Mouse (Mus musculus) kidney, postnatal 14 days (tissue): ENCODE measurements around the gene 1700013F07Rik.
A peak's percentile ranks its signal among the peaks of the same experiment; 100 is the strongest.

Source experiments
- DNase-seq: peaks from one replicate; pipeline ENCODE4 v3.0.0; 2022; ENCODE audit warnings: mixed read lengths

1700013F07Rik gene

DNA sequence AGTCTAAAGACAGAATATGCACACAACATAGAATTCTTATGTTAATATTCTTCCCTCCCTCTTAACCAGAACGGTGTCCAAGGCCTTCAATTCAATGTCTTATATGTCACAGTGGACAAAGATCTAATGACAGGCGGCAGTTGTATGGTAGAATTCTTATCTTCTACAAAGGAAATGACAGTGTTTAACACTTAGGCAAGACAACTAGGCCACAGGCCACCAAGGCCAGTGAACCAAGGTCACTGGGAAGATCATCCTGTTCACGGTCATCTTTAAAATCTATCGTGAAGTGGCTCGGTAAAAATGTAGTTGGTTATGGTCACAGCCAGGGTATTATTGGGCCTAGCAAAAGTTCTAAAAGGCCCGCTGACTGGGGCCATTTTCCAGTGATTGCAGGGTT, at the start of gene 1700013F07Rik:
Gene 1700013F07Rik (plus strand): TSS at position 200 of the 400 bp plus-strand sequence.
- DNase-seq: no peak

DNA sequence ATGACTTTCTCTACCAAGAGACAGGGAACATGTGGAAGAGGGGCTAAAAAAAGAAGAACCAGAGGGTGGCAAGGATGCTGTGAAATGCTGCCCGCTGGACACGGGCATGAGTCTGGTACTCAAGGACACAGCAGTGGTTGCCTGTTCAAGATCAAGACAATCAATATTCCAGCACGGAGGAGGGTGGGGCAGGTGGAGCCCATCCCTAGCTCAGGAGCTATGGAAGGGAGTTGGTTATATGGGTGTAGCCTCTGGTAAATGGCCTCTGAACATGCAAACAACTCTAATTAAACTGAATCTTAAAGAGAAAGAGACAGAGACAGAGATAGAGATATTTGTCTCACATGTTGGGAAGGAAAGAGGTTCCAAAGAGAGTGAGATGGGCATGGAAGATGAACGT, 49.2 kb upstream of the 1700013F07Rik start:
- no peak for DNase-seq

DNA sequence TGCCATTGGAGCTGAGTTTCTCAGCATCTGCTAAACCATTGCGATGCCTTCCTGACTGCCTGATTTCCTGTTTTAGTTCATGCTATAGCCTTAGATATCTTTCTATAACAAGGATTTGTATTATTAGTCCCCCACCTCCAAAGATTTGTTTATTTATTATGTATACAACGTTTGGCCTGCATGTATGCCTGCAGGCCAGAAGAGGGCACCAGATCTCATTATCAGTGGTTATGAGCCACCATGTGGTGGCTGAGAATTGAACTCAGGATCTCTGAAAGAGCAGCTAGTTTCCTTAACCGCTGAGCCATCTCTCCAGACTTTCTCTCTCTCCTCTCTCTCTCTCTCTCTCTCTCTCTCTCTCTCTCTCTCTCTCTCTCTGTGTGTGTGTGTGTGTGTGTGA, 44.0 kb upstream of the 1700013F07Rik start:
- no peak for DNase-seq

DNA sequence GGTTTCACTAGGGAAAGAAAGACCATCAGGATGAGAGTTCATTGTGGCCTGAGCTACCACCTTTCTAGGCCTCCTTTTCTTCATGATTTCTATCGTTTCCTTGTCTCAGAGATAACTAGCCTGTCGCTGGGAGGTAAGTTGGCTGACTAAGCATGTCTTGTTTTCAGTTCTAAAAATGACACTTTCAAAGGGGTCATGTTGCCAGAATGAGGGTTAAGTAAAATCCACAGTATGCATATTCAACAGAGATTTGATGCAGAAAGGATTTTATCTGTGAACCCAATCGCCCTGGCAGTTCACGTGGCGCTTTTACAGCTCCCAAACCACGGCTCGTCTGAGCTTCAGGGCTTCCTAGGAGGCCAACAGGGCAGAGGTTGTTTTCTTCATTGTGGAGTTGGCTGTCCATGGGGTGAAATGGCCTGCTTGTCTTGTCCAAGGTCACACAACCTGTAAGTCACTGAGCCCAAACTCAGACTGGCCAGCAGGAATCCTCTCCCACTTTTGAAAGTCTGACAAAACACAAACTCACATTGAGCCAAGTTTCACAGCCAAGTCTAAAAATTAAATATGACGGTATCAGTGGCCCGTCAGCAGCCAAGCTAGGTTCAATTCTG, 39.0 kb upstream of the 1700013F07Rik start:
- DNase-seq: peak; percentile 6

DNA sequence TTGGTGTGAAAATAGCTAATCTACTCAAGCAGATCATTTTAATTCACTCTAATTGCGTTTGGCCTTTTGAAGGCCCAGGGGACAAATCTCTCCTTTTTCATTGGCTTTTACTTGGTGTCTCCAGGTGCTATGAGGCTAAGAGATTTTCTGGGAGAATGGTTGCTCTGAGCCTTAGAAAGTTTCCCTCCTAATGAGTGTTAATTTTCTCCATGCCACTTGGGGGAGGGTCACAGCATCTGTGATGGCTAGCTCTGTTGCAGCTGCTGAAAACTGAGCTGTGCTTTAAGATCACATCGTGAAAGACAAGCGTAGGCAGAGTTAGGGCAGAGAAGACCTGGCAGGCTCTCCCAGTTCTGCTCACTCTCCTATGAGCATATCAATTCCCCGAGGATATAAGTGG, 38.5 kb upstream of the 1700013F07Rik start:
- DNase-seq: no peak

DNA sequence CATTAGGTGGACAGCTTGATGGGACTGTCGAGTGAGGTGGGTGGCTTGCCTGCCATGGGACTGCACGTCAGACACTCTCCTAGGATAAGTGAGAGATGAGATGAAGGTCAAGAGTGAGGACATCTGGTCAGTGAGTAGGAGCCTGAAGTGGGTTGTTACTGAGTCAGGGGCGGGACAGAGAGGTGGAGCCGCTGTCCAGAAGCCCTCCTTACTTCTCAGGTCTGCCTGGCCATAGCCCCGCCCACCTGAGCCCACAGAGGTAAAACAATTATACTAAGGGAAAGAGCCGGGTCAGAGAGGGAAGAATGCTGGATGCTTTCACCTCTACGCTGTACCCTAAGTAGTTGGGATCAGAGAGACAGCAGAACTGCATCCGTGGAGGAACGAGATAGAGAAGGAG, 36.3 kb upstream of the 1700013F07Rik start:
- no peak for DNase-seq

DNA sequence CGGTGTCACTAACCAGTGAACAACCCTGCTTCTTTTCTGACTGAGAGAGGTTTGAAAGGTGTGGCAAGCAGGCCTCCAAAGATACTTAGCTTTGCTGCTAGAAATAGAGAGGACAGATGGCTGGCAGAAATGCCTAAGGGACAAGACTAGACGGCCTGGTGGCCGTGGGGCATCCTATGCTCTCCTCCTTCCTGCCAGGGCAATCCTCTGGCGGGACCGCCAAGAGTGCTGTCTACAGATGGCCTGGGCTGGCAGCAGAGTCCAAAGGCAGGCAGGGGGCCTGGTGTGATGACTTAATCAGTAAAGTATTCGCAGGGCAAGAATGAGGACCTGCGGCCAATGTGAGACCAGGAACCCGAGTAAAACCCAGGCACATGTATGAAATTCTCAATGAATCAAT, 34.1 kb upstream of the 1700013F07Rik start:
- peak; percentile 55 for DNase-seq

- peak; percentile 12 for DNase-seq
These were observed 32.5 kb upstream of the 1700013F07Rik start for GRCm38 (mm10) chr3:108501411-108501810.

DNA sequence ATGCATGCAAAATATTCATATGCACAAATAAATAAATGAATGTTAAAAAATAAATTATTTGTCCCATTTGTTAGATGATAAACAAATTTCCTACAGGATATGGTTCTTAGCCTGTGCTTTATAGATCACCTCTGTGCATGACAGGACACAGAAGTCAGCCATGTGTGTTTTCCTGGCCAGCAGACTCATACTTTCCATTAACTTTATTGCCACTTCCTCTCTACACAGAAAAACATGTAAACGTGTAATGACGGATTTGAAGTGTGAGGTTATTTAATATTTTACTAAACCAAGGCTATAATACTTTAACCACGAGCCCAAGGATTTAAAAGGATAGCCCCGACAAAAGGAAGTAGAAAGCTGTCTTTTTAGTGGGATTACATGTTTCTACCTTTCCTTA, 30.0 kb upstream of the 1700013F07Rik start:
- DNase-seq: no peak

- DNase-seq: no peak
These were observed 25.0 kb upstream of the 1700013F07Rik start for GRCm38 (mm10) chr3:108508745-108509474.

DNA sequence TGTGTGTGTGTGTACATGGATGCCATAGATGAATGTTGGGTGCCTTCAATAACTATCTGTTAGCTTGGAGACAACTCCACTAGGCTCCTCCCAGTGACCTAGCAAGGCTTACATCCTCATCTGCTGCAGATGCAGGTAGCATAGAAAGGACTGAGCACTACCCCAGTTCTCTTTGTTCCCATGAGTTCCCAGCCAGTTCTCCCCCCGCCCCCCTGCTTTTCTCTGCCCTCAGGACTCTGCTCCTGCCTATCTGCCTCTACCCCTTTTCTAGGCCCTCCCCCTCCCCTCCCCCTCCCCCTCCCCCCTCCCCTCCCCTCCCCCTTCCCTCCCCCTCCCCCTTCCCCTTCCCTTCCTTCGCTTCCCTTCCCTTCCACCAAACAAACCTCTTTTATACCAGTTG, 23.8 kb upstream of the 1700013F07Rik start:
- DNase-seq: no peak

DNA sequence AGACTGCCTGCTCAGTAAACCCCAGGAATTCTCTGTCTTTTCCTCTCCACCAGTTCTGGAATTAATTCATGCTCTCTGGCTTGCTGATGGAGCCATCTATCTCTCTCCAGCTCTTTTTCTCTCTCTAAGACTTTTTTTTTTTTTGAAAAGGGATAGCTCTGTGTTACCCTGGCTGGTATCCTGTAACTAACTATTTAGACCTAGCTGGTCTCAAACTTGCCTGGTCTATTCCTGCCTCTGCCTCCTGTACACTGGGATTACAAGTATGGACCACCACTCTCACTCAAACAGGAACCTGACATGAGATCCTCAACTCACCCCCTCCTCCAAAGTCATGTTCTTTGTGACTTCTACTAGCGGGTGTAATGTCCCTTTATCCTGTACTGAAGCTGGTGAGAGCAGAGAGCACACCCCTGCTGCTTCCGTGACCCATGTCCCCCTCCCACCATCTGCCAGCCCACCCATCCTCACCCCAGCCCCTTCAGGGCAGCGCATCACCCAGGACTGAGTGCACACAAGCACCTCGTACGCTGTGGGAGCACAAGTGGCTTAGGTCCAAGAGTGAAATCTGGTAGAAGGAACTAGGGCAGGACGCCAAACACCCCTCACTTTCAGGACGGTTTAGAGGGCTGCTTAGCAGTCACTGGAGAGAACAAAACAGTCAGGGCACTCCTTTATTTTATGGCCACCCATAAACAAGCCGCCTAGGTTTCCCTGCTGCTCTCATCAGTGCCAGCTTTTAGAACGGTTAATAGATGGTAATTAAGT, 23.1 kb upstream of the 1700013F07Rik start:
- no peak for DNase-seq

- no peak for DNase-seq
These were observed 20.5 kb upstream of the 1700013F07Rik start for GRCm38 (mm10) chr3:108513465-108513864.

GRCm38 (mm10) chr3:108518276-108518675, 15.7 kb upstream of the 1700013F07Rik start:
- DNase-seq: no peak

DNA sequence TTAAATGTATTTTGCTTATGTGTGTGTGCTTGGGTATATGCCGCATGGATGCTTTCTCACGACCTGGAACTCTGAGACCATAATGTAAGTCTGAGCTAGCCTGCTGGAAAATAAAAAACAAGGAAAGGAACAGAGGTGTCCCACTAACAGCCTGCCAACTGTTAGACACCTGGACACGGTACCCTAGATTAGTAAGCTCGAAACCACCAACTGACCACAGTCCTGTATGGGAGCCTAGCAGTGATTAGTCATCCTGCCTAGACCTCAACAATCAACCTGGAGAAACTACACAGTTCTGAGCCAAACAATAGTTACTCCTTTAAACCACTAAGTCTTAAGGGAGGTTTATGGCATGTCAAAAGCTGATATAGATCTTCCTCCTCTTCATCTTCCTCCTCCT, 10.5 kb upstream of the 1700013F07Rik start:
- no peak for DNase-seq

GRCm38 (mm10) chr3:108528489-108528888, 5.5 kb upstream of the 1700013F07Rik start:
- no peak for DNase-seq

DNA sequence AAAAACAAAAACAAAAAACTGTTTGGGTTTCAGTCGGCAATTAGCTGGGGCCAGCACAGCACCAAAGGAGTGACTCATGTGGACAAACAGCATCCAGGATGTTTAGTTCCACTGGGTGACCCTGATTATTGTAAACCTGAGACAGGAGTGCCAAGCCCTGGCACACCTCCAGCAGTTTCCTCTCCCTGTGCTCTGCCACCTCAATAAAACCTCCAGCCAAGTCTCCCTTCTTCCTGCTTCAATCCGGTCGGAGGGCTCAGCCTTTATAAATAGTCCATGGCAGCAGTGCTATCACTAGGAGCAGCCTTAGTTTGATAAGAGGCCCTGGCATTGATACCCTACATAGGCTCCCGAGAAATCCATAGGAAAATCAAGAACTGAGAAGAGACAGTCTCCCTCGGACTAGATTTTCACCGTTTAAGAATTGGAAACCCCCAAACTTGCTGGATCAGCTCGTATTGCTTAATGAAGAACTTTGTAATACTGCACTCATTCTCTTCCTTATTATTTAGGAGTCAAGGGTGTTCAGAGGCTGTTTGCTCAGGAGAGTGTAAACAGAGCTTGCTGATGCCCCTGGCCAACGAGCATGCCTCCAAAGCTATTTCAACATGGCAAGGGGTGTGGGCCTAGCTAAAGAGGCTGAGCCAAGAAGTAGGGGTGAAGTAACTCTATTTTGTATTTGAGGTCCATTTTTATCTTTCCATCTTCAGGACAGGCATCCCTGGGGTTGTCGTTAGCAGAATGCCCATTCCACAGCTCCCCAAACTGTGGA, 650 bp upstream of the 1700013F07Rik start:
- DNase-seq: peak; percentile 67

DNA sequence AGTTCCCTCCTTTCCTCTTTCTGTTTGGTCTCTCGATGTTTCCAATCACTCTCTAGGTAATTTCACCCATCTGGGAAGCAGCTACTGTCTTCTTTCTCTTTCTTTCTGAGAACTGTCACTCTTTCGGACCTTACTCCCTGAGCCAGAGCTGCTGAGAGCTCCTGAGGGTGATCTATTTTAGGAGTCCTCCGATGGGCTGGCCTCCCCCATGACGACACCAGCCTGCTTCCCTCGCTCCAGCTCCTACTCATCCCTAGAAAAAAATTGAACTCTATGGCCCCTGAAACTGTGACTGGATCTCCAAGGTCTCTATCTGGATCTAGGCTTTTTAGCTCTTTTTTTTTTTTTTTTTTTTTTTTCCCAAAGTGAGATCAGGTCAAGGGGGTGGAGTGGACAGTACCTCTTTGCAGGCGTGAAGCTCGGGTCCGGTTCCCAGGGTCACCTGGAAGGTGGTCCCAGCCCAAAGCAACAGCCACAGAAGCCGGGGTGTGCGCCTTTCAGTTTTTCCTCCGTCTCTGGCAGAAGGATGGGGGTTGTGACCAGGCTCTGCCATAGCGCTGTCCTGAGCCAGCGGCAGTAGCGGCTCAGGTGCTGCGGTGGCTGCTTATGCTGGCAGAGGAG, 2.1 kb downstream of the 1700013F07Rik start:
- no peak for DNase-seq

- peak; percentile 27 for DNase-seq
These were observed 2.7 kb downstream of the 1700013F07Rik start, which contains the start of gene 5330417C22Rik for GRCm38 (mm10) chr3:108536517-108537260. Gene 5330417C22Rik, minus strand, starts transcription at chr3:108536536.

GRCm38 (mm10) chr3:108537303-108537702, 3.4 kb downstream of the 1700013F07Rik start:
- peak; percentile 87 for DNase-seq

GRCm38 (mm10) chr3:108542299-108542698, 8.3 kb downstream of the 1700013F07Rik start:
- DNase-seq: no peak

DNA sequence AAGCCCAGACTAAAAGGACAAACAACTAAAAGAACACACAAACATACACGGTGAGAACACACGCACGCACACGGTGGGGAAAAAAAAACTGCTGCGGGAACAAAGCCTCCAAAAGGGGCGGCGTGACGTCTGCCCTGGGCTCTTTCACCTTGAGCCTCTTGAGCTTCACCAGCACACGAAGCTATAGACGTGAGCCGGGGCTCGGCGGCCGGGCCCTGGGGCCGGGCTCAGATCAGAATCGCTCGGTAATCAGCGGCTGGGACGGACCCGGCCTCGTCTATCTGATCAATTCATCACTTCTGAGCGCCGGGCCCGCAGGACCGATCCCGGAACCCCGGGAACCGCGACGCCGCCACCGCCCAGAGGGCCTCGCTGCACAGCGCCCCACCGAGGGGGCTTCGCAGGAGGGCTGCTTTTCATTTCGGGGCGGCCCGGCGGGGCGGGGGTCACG, 20.2 kb downstream of the 1700013F07Rik start:
- DNase-seq: no peak
